Mouse (Mus musculus): ENCODE data around the gene Aifm3. TPM values are rescaled to one million over a fixed set of nuclear protein-coding genes. Genes with fewer than 3 reads are reported as not detected.

Gene Aifm3
- not detected in 2 replicates for total RNA-seq (2015)
- not detected in 2 replicates for total RNA-seq (2017)

DNA sequence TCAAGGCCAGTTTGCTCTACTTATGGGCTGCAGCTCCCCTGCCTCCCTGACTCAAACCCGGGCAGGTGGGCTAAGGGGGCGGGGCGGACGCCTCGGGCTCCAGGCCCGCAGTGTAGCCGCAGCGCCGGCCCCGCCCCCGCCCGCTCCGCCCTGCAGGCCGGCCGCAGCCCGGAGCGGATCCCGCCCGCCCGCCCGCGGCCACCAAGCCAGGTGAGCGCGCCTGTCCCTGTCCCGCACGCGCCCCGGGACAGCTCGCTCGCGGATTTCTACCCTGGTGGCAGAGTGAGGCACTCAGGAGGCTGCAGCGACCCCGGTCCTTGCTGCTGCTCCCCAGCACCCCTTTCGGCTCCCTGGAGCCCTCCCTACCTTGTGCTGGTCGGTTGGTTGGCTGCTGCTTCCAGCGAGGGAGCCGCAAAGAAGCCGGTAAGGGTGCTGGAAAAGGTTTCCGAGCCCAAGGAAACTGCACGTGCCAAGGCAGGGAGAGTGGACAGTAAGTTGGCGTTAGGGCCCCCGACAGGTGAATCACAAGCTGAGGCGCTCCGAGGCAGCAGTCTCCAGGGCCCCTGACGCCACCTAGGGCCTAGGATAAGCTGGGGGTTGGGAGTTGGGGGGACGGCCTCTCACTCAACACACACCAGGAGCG, at the start of gene Aifm3:
Gene Aifm3, plus strand, starts transcription at position 143 of the 643 bp plus-strand sequence.
- peak; percentile 37 for ATAC-seq (replicated peaks; ENCODE audit: poor library complexity)

- ATAC-seq (replicated peaks; ENCODE audit: poor library complexity), result peak; percentile 95
These were observed 37.7 kb upstream of the Aifm3 start, which contains the start of gene Crkl for GRCm38 (mm10) chr16:17451541-17452372. Crkl (plus strand) TSS chr16:17451987.

DNA sequence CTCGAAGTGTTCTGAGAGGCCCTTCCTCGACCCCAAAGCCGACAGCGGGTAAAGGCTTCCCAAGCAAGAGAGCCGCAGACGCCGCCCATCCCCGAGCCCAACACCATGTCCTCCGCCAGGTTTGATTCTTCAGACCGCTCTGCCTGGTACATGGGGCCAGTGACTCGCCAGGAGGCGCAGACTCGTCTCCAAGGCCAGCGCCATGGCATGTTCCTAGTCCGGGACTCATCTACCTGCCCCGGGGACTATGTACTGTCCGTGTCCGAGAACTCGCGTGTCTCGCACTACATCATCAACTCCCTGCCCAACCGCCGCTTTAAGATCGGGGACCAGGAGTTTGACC, 37.1 kb upstream of the Aifm3 start:
- peak; percentile 14; the same call in 1 of the 2 replicates for ATAC-seq (replicated peaks; ENCODE audit: poor library complexity)

DNA sequence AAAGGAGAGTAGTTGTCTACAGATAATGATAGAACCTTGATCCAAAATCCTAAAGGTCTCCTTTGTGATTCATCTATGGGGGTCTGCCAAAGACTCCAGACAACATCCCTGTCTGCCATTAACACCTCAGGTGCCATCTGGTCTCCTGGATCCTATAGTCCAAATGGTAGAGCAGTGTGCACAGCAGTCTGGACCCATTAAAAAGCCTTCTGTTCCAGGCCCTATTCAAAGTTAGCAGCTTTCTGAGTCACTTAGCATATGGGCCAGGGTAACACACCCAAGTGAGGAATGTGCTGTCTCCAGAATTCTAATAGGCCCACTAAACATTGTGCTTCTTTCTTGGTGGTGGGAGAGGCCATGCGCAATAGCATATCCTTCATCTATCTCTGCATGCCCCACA, 32.5 kb upstream of the Aifm3 start:
- no peak for ATAC-seq (replicated peaks; ENCODE audit: poor library complexity)

DNA sequence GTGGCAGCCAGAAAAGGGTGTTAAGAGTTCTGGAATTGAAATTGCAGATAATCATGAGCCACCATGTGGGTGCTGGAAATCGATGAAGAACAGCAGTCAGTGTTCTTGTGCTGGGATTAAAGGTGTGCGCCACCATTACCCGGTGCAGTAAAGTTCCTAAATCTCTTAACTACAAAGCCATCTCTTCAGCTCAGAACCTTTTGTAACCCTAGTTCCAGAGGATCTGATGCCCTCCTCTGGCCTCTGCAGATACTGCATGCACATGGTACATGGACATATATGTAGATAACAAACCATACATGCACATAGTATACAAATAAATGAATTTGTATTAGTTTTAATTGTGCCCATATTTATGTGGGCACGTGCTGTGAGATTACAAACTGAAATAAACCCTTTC, 29.2 kb upstream of the Aifm3 start:
- ATAC-seq (replicated peaks; ENCODE audit: poor library complexity), result peak; percentile 93

DNA sequence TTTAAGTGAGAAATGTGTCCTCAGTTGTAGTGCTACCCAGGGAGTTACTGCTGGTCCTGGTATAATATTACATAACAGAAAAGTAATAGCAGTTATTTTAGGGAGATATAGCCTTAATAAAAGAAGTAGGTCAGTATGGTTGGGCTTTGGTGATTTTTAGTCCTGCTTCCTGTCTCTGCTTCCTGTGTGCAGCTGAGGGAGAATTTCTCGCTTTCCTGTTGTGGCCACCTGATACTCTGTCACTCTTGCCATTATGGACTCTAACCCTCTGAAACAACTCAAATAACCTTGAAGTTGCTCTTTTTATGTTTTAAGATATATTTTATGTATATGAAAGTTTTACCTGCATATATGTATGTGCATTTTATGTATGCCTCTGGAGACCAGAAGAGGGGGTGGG, 27.8 kb upstream of the Aifm3 start:
- ATAC-seq (replicated peaks; ENCODE audit: poor library complexity), result peak; percentile 44; the same call in 1 of the 2 replicates

DNA sequence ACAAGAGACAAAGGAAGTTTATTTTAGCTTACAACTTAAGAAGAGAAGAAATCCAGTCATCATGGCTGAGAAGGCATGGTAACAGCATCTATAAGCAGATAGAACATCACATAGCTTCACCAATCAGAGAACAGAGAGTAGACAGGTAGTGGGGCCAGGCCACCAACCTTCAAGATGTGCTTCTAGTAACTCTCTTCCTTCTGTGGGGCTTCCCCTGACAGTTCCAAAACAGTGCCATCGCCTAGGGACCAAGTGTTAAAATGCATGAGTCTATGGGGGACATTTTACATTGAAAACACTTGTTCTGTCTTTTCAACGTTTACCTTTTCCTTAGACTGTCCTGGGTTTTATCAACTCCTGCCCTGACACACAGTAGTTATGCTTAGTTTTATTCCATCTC, 26.2 kb upstream of the Aifm3 start:
- ATAC-seq (replicated peaks; ENCODE audit: poor library complexity), result no peak

GRCm38 (mm10) chr16:17466875-17467663, 22.3 kb upstream of the Aifm3 start:
- no peak for ATAC-seq (replicated peaks; ENCODE audit: poor library complexity)

DNA sequence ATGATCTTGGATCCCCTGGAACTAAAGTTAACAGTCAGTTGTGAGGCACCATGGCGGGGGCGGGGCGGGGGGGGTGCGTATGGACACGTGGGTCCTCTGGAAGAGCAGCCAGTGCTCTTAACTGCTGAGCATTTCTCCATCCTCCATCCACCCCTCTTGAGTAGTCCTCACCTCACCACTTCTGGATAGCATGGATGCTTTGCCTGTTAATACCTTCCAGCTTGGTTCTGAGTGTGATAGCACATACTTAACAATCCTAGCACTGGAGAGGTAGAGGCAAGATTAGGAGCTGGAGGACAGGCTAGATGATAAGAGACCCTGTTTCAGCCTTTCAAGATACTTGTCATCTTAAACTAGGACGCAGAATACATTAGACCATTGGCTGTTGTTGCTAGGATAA, 16.9 kb upstream of the Aifm3 start:
- ATAC-seq (replicated peaks; ENCODE audit: poor library complexity), result no peak

DNA sequence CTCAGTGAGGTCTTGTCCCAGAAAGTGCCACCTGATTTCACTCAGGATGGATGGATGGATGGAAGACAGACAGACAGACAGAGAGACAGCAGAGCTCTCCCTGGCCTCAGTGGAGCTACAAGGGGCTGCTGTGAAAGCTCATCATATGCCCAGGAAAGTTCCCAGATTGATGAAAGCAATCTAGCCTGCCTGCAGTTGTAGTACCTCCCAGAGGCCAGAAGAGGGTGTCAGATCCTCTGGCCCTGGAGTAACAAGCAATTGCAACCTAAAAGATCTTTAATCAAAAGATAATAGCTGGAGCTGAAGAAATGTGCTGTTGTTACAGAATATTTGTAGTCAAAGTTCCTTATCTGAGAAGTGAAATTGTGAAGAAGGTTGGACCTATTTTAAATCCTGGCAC, 15.3 kb upstream of the Aifm3 start:
- ATAC-seq (replicated peaks; ENCODE audit: poor library complexity), result peak; percentile 59

- ATAC-seq (replicated peaks; ENCODE audit: poor library complexity), result no peak
These were observed 14.7 kb upstream of the Aifm3 start for GRCm38 (mm10) chr16:17474761-17475160.

- ATAC-seq (replicated peaks; ENCODE audit: poor library complexity), result no peak
These were observed 14.1 kb upstream of the Aifm3 start for GRCm38 (mm10) chr16:17475326-17475725.

DNA sequence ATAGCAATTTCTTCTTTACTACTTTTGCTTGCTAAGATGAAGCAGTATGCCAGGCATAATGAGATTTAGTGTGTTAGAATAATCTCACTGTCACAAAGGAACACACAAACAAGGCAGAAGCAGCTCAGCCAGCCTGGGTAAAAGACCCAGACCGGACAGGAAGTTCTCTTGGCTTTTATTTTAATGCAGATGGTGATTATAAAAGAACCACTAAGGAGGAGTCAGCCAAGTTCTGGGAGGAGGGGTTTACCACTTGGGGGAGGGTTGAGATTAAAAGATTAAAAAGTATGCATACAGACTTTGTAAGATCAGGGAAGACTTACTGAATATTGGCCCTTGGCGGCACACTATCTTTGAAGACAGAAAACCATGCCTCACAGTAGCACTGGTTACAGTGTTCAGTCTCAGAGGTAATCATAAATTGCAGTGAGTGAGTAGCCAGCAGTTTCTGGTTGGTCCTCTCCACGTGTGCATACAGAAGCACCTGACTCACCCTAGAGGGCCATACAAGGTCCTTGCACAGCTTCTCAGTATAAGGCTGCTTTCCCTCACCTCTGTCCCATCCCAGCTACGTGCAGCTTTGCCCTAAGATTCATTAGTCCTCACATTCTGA, 11.0 kb upstream of the Aifm3 start:
- peak; percentile 83 for ATAC-seq (replicated peaks; ENCODE audit: poor library complexity)

DNA sequence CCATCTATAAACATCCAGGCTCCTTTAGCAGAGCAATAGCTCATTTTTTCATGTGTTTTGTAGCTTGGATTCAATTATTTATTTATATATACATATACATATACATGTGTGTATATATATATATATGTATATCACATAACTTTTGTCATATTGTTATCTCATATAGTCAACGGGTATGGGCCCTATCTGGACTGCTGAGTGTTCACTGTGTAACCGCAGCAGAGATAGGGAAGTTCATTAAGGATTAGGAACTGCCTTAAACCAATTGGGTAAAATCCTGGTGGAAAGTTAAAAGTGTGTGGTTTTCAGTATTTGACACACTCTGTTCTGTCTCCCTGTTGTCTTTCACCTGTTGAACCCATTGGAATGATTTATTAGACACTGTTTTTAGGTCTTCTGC, 7.9 kb upstream of the Aifm3 start:
- no peak for ATAC-seq (replicated peaks; ENCODE audit: poor library complexity)

GRCm38 (mm10) chr16:17486505-17486904, 2.9 kb upstream of the Aifm3 start:
- ATAC-seq (replicated peaks; ENCODE audit: poor library complexity), result no peak

DNA sequence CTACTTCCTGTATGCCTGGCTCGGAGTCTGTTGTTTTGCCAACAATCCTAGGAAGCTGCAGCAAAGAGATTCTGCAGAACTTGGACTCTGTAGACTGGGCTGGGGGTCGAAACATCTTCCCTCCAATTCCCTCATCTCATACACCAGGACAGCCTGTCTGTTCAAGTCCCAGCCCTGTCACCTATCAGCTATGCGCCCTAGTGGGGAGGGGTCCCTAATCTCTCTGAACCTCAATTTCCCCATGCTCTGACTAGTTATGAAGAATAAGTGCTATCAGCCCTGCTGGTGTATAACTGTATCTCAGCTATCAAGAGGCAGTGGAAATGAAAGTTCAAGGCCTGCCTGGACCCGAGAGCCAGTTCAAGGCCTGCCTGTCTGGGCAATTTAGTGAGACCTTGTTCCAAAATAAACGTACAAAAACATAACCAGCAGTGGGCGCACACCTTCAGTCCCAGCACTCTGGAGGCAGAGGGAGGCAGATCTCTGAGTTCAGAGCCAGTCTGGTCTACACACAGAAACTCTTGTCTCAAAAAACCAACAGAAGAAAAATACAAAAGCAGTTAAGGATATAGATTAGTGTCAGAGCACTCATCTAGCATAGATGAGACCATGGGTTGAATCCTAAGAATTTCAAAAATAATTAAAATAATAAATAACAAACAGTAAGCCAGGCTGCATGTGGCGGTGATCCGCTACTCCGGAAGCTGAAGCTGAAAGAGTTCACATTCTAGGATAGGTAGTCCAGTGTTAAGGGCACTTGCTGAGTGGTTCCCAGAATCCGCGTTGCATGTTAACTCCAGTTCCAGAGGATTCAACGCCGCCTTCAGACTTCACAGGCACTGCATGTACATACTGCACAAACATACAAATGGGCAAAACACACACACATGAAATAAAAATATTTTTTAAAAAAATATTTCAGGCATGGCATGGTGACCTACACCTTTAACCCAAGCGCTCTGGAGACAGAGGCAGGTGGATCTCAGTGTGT, 638 bp upstream of the Aifm3 start:
- ATAC-seq (replicated peaks; ENCODE audit: poor library complexity), result peak; percentile 49

DNA sequence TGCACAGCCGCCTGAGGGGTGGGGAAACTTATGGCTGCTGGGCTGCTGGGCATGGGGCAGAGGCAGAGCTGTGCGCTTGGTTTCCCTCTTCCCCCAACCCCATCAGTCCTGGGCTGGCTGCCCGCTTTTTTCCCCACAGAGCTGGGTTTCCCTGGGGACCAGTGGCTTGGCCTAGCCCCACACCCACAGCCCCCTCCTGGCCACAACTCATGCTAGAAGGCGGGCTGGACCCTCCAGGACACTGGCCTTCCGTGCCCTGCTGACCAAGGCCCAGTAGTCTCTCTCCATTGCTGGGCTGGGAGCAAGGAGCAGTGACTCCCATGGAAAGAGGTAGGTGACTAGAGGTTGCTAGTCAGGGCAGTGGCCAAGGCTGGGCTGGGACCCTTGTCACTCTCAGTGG, 1.7 kb downstream of the Aifm3 start:
- no peak for ATAC-seq (replicated peaks; ENCODE audit: poor library complexity)

- peak; percentile 59 for ATAC-seq (replicated peaks; ENCODE audit: poor library complexity)
These were observed 2.6 kb downstream of the Aifm3 start for GRCm38 (mm10) chr16:17491896-17492561.

All from megakaryocyte progenitor cell, adult 5-6 weeks (primary cell).